Mouse (Mus musculus) CD4-positive, CD25-positive, alpha-beta regulatory T cell, adult 4 months (primary cell): ENCODE data around the gene Cox10. TPM values are rescaled to one million over a fixed set of nuclear protein-coding genes. Genes with fewer than 3 reads are reported as not detected.

Source experiments
- ATAC-seq: one replicate; pipeline ENCODE4 v1.8.0; 2017
- polyA plus RNA-seq, 2 experiments: library from polyadenylated mRNA; unstranded; fragments of 100-300 nt; shearing (Covaris generic); gene quantifications; one replicate each; pipeline ENCODE4 v1.2.1; 2017

The Cox10 gene
- polyA plus RNA-seq, result 10 to 100 TPM; 20.3 to 30.5 TPM

GRCm38 (mm10) chr11:64078956-64079726 lies at the start of gene Cox10:
Gene Cox10 (minus strand): TSS chr11:64079468.
- ATAC-seq, result peak; percentile 99

GRCm38 (mm10) chr11:64128016-64128415 lies 48.7 kb upstream of the Cox10 start:
- ATAC-seq, result no peak

GRCm38 (mm10) chr11:64125471-64125870 lies 46.2 kb upstream of the Cox10 start:
- no peak for ATAC-seq

GRCm38 (mm10) chr11:64123174-64123573 lies 43.9 kb upstream of the Cox10 start:
- ATAC-seq, result peak; percentile 64

GRCm38 (mm10) chr11:64116711-64117110 lies 37.4 kb upstream of the Cox10 start:
- no peak for ATAC-seq

- ATAC-seq, result no peak
Observed at GRCm38 (mm10) chr11:64115822-64116221, 36.6 kb upstream of the Cox10 start.

- ATAC-seq, result no peak
Observed at GRCm38 (mm10) chr11:64115101-64115500, 35.8 kb upstream of the Cox10 start.

- ATAC-seq, result no peak
Observed at GRCm38 (mm10) chr11:64100060-64100459, 20.8 kb upstream of the Cox10 start.

GRCm38 (mm10) chr11:64093058-64093457 lies 13.8 kb upstream of the Cox10 start:
- no peak for ATAC-seq

GRCm38 (mm10) chr11:64091150-64091549 lies 11.9 kb upstream of the Cox10 start:
- no peak for ATAC-seq

GRCm38 (mm10) chr11:64089682-64090081 lies 10.4 kb upstream of the Cox10 start:
- ATAC-seq, result no peak

- peak; percentile 89 for ATAC-seq
Observed at GRCm38 (mm10) chr11:64085888-64086287, 6.6 kb upstream of the Cox10 start.

GRCm38 (mm10) chr11:64079727-64080081 lies 436 bp upstream of the Cox10 start:
- ATAC-seq, result peak; percentile 28

GRCm38 (mm10) chr11:64076212-64076611 lies 3.1 kb downstream of the Cox10 start:
- no peak for ATAC-seq

- ATAC-seq, result no peak
Observed at GRCm38 (mm10) chr11:64073379-64073778, 5.9 kb downstream of the Cox10 start.

- ATAC-seq, result no peak
Observed at GRCm38 (mm10) chr11:64071536-64071935, 7.7 kb downstream of the Cox10 start.

- ATAC-seq, result no peak
Observed at GRCm38 (mm10) chr11:64066001-64066400, 13.3 kb downstream of the Cox10 start.

GRCm38 (mm10) chr11:64063130-64063529 lies 16.1 kb downstream of the Cox10 start:
- ATAC-seq, result no peak

- ATAC-seq, result no peak
Observed at GRCm38 (mm10) chr11:64062226-64062625, 17.0 kb downstream of the Cox10 start.

- ATAC-seq, result no peak
Observed at GRCm38 (mm10) chr11:64059305-64059704, 20.0 kb downstream of the Cox10 start.

- no peak for ATAC-seq
Observed at GRCm38 (mm10) chr11:64058474-64058873, 20.8 kb downstream of the Cox10 start.

- ATAC-seq, result no peak
Observed at GRCm38 (mm10) chr11:64053371-64053770, 25.9 kb downstream of the Cox10 start.

- ATAC-seq, result peak; percentile 66
Observed at GRCm38 (mm10) chr11:64051195-64051968, 27.9 kb downstream of the Cox10 start.

- peak; percentile 67 for ATAC-seq
Observed at GRCm38 (mm10) chr11:64047432-64047831, 31.8 kb downstream of the Cox10 start.
